Mouse (Mus musculus): ENCODE measurements around the gene Gpr12.

- peak; percentile 36; the same call in 1 of the 2 replicates for TF ChIP-seq CTCF (IDR thresholded peaks at IDR 0.05; ENCODE audit: control insufficient read depth, insufficient read depth, low read length)
- no peak for TF ChIP-seq POLR2A (IDR thresholded peaks at IDR 0.05; ENCODE audit: borderline replicate concordance, control insufficient read depth, low read depth, low read length)
Observed at GRCm38 (mm10) chr5:146576668-146577067, 8.4 kb downstream of the Gpr12 start.

All from bone marrow, adult 2 months (tissue).